Mouse (Mus musculus): ENCODE measurements around the gene Cd72.

Cd72 gene

GRCm38 (mm10) chr4:43406162-43406971 is 48.1 kb downstream of the Cd72 start:
- DNase-seq (ENCODE audit: low read depth in 1 of 2, low spot score in 2 of 2) = no peak

- no peak for DNase-seq (ENCODE audit: low read depth in 1 of 2, low spot score in 2 of 2)
Measured at GRCm38 (mm10) chr4:43404697-43405096, 49.7 kb downstream of the Cd72 start.

- no peak for DNase-seq (ENCODE audit: low read depth in 1 of 2, low spot score in 2 of 2)
Measured at GRCm38 (mm10) chr4:43402212-43402611, 52.2 kb downstream of the Cd72 start.

GRCm38 (mm10) chr4:43401486-43401885 is 52.9 kb downstream of the Cd72 start:
- DNase-seq (ENCODE audit: low read depth in 1 of 2, low spot score in 2 of 2) = no peak

GRCm38 (mm10) chr4:43400976-43401375 is 53.5 kb downstream of the Cd72 start:
- DNase-seq (ENCODE audit: low read depth in 1 of 2, low spot score in 2 of 2) = no peak

GRCm38 (mm10) chr4:43399391-43400131 is 54.9 kb downstream of the Cd72 start:
- DNase-seq (ENCODE audit: low read depth in 1 of 2, low spot score in 2 of 2) = no peak

- no peak for DNase-seq (ENCODE audit: low read depth in 1 of 2, low spot score in 2 of 2)
Measured at GRCm38 (mm10) chr4:43398829-43399331, 55.5 kb downstream of the Cd72 start.

- DNase-seq (ENCODE audit: low read depth in 1 of 2, low spot score in 2 of 2) = no peak
Measured at GRCm38 (mm10) chr4:43398014-43398413, 56.4 kb downstream of the Cd72 start.
